Mouse (Mus musculus) heart, embryonic 10.5 days (tissue): ENCODE measurements around the gene Psmb3. TPM values are rescaled to one million over a fixed set of nuclear protein-coding genes. Genes with fewer than 3 reads are reported as not detected.

ENCODE experiments used
- DNase-seq: peaks from one replicate; pipeline ENCODE4 v3.0.0-alpha.2; 2017; ENCODE audit warnings: low spot score
- H3K27ac ChIP-seq: fragments of 300-500 bp; sonication (generic); 2 replicates; pipeline ENCODE4 v1.5.1; 2016; ENCODE audit warnings: mild to moderate bottlenecking
- H3K27me3 ChIP-seq: fragments of 300-500 bp; sonication (generic); 2 replicates; pipeline ENCODE4 v1.6.1; 2016; ENCODE audit warnings: mild to moderate bottlenecking; ENCODE audit not compliant: poor library complexity, insufficient read depth, severe bottlenecking
- H3K36me3 ChIP-seq: fragments of 300-500 bp; sonication (generic); 2 replicates; pipeline ENCODE4 v1.6.1; 2016; ENCODE audit warnings: mild to moderate bottlenecking, moderate library complexity
- H3K4me1 ChIP-seq: fragments of 300-500 bp; sonication (generic); 2 replicates; pipeline ENCODE4 v1.6.1; 2016; ENCODE audit warnings: mild to moderate bottlenecking
- H3K4me3 ChIP-seq: fragments of 300-500 bp; sonication (generic); 2 replicates; pipeline ENCODE4 v1.5.1; 2016; ENCODE audit warnings: mild to moderate bottlenecking, moderate library complexity
- H3K9me3 ChIP-seq: fragments of 300-500 bp; sonication (generic); 2 replicates; pipeline ENCODE4 v1.6.1; 2016; ENCODE audit warnings: mild to moderate bottlenecking, moderate library complexity
- WGBS: fragments of 180-500 bp; shearing (Covaris S2); methylation state at CpG from one replicate; pipeline ENCODE4 v1.1.7; 2016; 5-methylcytosine and 5-hydroxymethylcytosine counted together
- polyA plus RNA-seq: library from polyadenylated mRNA; unstranded; fragments of >200 nt; fragmentation: Nextera tagmentation; extraction: Ambion mirVana; gene quantifications from 2 replicates; pipeline ENCODE4 v1.2.1, GENCODE M21; 2016

Psmb3 gene
- polyA plus RNA-seq, 1 experiment from 2014 or later, result 557 TPM

GRCm38 (mm10) chr11:97687061-97687460 is 16.1 kb upstream of the Psmb3 start:
- WGBS, result 89% methylated on average over 3 of the region's 3 CpGs
- H3K4me1 ChIP-seq, result peaks cover 40% of the 10 kb centered on the region
- H3K4me3 ChIP-seq, result peak overlapping the region; percentile 59; the same call in 1 of the 2 replicates
- no peaks in the 10 kb centered on the region for H3K27me3 ChIP-seq
- H3K36me3 ChIP-seq, result peaks cover 56% of the 10 kb centered on the region
- no peaks in the 10 kb centered on the region for H3K9me3 ChIP-seq
- no peak overlapping the region for H3K27ac ChIP-seq
- DNase-seq, result no peak

GRCm38 (mm10) chr11:97689861-97690260 is 13.3 kb upstream of the Psmb3 start:
- Histone ChIP-seq H3K27ac (no peak overlapping the region), H3K4me3 (no peak overlapping the region), H3K27me3 (no peaks in the 10 kb centered on the region), H3K9me3 (no peaks in the 10 kb centered on the region), H3K36me3 (peaks cover 55% of the 10 kb centered on the region), H3K4me1 (peaks cover 31% of the 10 kb centered on the region)
- WGBS, result 33% methylated on average over 10 of the region's 10 CpGs
- no peak for DNase-seq

GRCm38 (mm10) chr11:97694435-97694834 is 8.8 kb upstream of the Psmb3 start:
- DNase-seq, result no peak
- no peaks in the 10 kb centered on the region for H3K9me3 ChIP-seq
- no peaks in the 10 kb centered on the region for H3K27me3 ChIP-seq
- peaks cover 46% of the 10 kb centered on the region for H3K36me3 ChIP-seq
- peaks cover 46% of the 10 kb centered on the region for H3K4me1 ChIP-seq
- 93% methylated on average over 4 of the region's 4 CpGs for WGBS
- H3K27ac ChIP-seq, result no peak overlapping the region
- H3K4me3 ChIP-seq, result no peak overlapping the region

GRCm38 (mm10) chr11:97694921-97695711 is 8.1 kb upstream of the Psmb3 start:
- Histone ChIP-seq H3K4me3 (0 out of 2 replicates have a peak overlapping the region, but pooled peaks have one; percentile 3), H3K27ac (no peak overlapping the region), H3K27me3 (no peaks in the 10 kb centered on the region), H3K9me3 (no peaks in the 10 kb centered on the region), H3K4me1 (peaks cover 43% of the 10 kb centered on the region), H3K36me3 (peaks cover 41% of the 10 kb centered on the region)
- DNase-seq, result no peak
- 75% methylated on average over 17 of the region's 17 CpGs for WGBS

GRCm38 (mm10) chr11:97695712-97696401 is 7.3 kb upstream of the Psmb3 start:
- Histone ChIP-seq H3K9me3 (no peaks in the 10 kb centered on the region), H3K27ac (no peak overlapping the region; the same call in 1 of the 2 replicates), H3K4me1 (peaks cover 49% of the 10 kb centered on the region), H3K36me3 (peaks cover 34% of the 10 kb centered on the region), H3K27me3 (no peaks in the 10 kb centered on the region), H3K4me3 (0 out of 2 replicates have a peak overlapping the region, but pooled peaks have one; percentile 3)
- no peak for DNase-seq
- WGBS, result 52% methylated on average over 9 of the region's 9 CpGs

GRCm38 (mm10) chr11:97696669-97697068 is 6.5 kb upstream of the Psmb3 start:
- DNase-seq, result no peak
- Histone ChIP-seq H3K27ac (no peak overlapping the region), H3K27me3 (no peaks in the 10 kb centered on the region), H3K4me3 (no peak overlapping the region), H3K9me3 (no peaks in the 10 kb centered on the region), H3K36me3 (peaks cover 26% of the 10 kb centered on the region), H3K4me1 (peaks cover 57% of the 10 kb centered on the region)
- WGBS, result 82% methylated on average over 8 of the region's 8 CpGs

GRCm38 (mm10) chr11:97697199-97697890 is 5.9 kb upstream of the Psmb3 start:
- H3K27ac ChIP-seq, result peak overlapping the region; percentile 98
- no peak for DNase-seq
- peak overlapping the region; percentile 81 for H3K4me3 ChIP-seq
- peaks cover 62% of the 10 kb centered on the region for H3K4me1 ChIP-seq
- peaks cover 19% of the 10 kb centered on the region for H3K36me3 ChIP-seq
- no peaks in the 10 kb centered on the region for H3K9me3 ChIP-seq
- WGBS, result 63% methylated on average over 11 of the region's 11 CpGs
- H3K27me3 ChIP-seq, result no peaks in the 10 kb centered on the region

GRCm38 (mm10) chr11:97697891-97698529 is 5.2 kb upstream of the Psmb3 start:
- DNase-seq, result no peak
- H3K27me3 ChIP-seq, result no peaks in the 10 kb centered on the region
- peak overlapping the region; percentile 81 for H3K4me3 ChIP-seq
- H3K4me1 ChIP-seq, result peaks cover 62% of the 10 kb centered on the region
- peaks cover 12% of the 10 kb centered on the region for H3K36me3 ChIP-seq
- H3K9me3 ChIP-seq, result no peaks in the 10 kb centered on the region
- peak overlapping the region; percentile 98 for H3K27ac ChIP-seq
- 3% methylated on average over 14 of the region's 14 CpGs for WGBS

GRCm38 (mm10) chr11:97698741-97699611 is 4.2 kb upstream of the Psmb3 start:
- WGBS, result under 1% methylated on average over 62 of the region's 63 CpGs
- Histone ChIP-seq H3K36me3 (peaks cover 6% of the 10 kb centered on the region; the same call in 1 of the 2 replicates), H3K9me3 (no peaks in the 10 kb centered on the region), H3K4me3 (peak overlapping the region; percentile 81), H3K27me3 (no peaks in the 10 kb centered on the region), H3K4me1 (peaks cover 64% of the 10 kb centered on the region), H3K27ac (peak overlapping the region; percentile 98)
- DNase-seq, result peak; percentile 89

GRCm38 (mm10) chr11:97699626-97700002 is 3.6 kb upstream of the Psmb3 start:
- peak; percentile 96 for DNase-seq
- Histone ChIP-seq H3K27me3 (no peaks in the 10 kb centered on the region), H3K27ac (peak overlapping the region; percentile 98), H3K9me3 (no peaks in the 10 kb centered on the region), H3K4me1 (peaks cover 66% of the 10 kb centered on the region), H3K36me3 (peaks cover 9% of the 10 kb centered on the region; the same call in 1 of the 2 replicates), H3K4me3 (peak overlapping the region; percentile 81)
- WGBS, result under 1% methylated on average over 6 of the region's 9 CpGs

- under 1% methylated on average over 85 of the region's 85 CpGs for WGBS
- Histone ChIP-seq H3K36me3 (peaks cover 13% of the 10 kb centered on the region; the same call in 1 of the 2 replicates), H3K4me1 (peaks cover 61% of the 10 kb centered on the region), H3K27ac (peak within 1 kb of the TSS; percentile 98), H3K9me3 (no peaks in the 10 kb centered on the region), H3K4me3 (peak within 1 kb of the TSS; percentile 81), H3K27me3 (no peaks in the 10 kb centered on the region)
- DNase-seq, result peak; percentile 82
Measured at GRCm38 (mm10) chr11:97700003-97700745, 3.0 kb upstream of the Psmb3 start, which contains the start of gene Pcgf2. TSS of gene Pcgf2 (minus strand) at chr11:97700497.
